Mouse (Mus musculus) neutrophil, adult 5-6 weeks (primary cell): ENCODE data around the gene Cd93. TPM values are rescaled to one million over a fixed set of nuclear protein-coding genes. Genes with fewer than 3 reads are reported as not detected.

ENCODE experiments used
- total RNA-seq: library from RNA; stranded (forward); fragments of 200-1000 nt; gene quantifications from 2 replicates; pipeline ENCODE4 v1.2.3, GENCODE M21; 2017

Cd93 gene
- total RNA-seq, 1 experiment from 2014 or later: 15.7 TPM

Other genes with a start within 250 kb of the Cd93 start
- 2.0 and 3.6 TPM in 2 replicates for gene Sstr4, start 48.2 kb downstream of the Cd93 start, total RNA-seq
- gene Thbd, start 35.4 kb downstream of the Cd93 start, total RNA-seq: 17.3 and 18.0 TPM in 2 replicates
- gene Nxt1, start 229.0 kb upstream of the Cd93 start, total RNA-seq: 15.1 and 22.9 TPM in 2 replicates
- 14.7 and 18.4 TPM in 2 replicates for gene Gzf1, start 237.5 kb upstream of the Cd93 start, total RNA-seq